Mouse (Mus musculus) gastrocnemius, postnatal 10 days (tissue): ENCODE measurements around the gene Cntfr. TPM values are rescaled to one million over a fixed set of nuclear protein-coding genes. Genes with fewer than 3 reads are reported as not detected.
"Not testable (repeated sequence)": the region's sequence is repeated elsewhere in the genome, so short reads cannot be mapped to it uniquely, and the experiment has no call there.

Experiments
- DNase-seq: peaks from one replicate; pipeline ENCODE4 v3.0.0; 2021; ENCODE audit warnings: mixed read lengths
- total RNA-seq, 2 experiments: library from RNA; stranded (reverse); gene quantifications; 2 replicates each; pipeline ENCODE4 v1.2.3; 2021

The Cntfr gene
- total RNA-seq, 2 experiments from 2014 or later = 20.1 to 28.2 TPM

DNA sequence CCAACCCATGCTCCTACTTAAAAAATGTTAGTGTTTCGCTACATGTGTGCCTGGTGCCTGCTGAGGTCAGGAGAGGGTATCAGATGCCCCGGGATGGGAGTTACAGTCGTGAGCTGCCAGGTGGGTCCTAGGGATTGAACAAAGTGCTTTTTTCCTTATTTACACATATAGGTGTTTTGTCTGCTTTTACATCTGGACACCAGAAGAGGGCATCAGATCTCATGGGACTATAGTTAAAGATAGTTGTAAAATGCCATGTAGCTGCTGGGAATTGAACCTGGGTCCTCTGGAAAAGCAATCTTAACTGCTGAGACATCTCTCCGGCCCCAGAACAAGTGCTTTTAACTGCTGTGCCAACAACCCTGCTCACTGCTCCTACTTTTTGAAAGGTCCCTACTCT is 13.3 kb upstream of the Cntfr start:
- no peak for DNase-seq

DNA sequence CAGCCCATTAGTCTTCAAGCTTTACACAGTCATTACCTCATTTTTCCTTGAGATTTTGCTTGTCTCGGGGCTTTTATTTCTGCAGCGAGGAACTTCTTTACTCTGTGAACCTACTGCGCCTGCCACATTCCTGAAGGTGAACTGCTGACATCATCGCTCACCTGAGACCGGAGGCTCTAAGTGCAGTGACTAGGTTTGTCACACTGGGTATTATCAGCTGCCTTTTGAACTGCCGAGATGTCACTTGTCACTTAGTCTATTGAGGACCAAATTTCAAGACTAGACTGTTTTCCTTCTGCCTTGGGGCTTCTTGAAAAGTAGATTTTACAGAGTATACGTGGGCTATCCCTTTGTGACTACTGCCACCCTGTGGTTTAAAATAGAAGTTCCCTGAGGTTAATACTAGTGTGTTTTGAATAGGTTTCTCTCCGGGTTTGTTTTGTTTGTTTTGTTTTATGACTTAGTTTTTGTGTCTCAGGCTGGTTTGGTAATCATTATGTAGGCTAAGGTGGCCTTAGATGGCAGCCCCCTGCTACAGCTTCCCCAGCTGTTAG is 11.4 kb upstream of the Cntfr start:
- DNase-seq = no peak

DNA sequence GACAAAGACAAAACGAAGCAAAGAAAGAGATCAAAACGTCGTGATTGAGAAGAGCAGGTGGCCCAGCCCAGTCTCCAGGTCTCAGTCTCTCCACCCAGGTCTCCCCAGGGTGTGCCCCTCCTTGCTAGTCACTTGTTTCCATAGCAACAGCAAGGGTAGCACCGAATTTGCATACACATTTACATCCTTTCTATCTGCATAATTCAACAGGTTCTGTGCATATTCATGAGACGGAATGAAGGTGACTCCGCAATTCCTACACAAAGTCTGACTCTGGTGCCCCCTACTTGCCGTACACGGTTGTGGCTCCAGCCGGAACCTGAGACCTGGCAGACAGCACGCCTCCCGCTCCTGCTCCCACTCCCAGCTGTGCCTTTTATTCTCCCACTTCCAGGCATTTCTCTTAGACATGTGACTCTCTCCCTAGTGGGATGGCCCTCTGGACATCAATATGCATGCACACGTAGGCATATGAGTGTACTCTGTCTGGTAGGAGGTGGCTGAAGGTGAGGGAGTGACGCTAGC is 10.2 kb upstream of the Cntfr start:
- DNase-seq = peak; percentile 62

DNA sequence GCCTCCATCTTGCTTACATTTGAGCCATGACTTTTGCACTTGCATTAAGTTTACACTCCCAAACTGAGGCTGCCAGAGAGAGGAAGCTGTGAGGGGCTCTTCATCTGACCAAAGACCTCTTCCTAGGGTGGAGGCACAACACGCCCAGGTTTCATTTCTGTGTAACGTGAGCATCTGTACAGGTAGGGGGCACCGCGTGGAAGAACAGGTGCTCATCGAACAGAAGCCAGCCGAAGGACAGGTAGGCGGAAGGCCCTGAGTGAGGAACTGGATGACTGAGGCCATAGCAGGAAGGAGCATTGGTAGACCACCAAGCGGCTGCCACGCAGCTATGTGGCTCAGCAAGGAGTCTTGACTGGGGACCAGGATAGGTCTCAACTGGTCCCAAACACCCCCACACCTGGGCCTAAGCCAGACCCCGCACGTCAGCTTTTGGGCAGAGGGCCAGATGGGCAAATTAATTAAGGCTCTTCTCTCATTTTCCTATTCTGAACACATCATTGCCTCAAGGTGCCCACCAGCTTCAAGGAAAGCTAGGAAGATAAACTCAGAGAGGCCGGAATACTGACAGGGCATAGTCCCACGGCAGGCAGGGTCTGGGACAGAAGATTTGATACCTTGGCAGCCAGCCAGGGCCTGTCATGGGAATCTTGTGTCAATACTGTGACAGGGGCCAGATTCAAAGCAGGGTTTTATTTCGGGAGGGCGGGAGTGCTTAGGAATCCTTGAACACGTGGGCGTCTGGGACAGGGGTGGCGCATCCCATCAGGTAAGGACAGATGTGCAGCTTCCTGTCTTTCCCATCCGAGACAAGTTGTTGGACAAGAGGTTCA is 9.2 kb upstream of the Cntfr start:
- DNase-seq = no peak

DNA sequence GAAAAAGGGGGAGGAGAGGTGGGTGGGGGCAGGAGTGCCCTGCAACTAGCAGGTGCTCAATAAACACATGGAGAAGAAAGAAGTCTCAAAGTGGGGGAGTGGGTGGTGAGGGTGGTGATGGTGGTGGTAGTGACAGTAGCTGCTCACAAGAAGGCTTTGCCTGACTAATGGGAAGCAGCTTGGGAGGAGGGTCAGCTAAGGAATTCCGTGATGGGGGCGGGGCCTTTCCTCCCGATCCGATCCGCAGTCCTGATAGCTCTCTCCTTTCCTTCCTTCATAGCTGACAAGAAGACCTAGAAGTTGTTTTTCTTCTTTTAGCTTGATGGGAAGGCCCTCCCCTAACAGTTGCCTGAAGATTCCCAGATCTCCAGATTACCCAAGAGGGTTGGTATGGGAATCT is 7.8 kb upstream of the Cntfr start:
- no peak for DNase-seq

DNA sequence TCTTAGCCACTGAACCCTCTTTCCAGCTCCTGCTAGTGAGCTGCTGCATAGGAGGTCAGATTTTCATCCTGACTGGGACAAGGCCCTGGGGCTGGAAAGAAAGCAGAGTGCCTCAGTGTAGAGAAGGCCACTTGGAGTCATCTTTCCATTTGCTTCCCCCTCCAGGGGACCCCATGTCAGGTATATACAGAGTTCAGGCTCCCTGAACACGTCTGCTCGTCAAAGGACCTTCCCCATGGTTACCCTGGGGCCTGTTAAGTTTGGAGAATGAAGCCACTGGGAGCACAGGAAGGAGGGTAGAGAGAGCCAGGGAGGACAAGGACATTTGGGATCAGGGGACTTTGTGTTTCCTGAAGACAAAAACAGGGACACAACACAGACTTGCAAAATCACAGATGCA is 5.3 kb upstream of the Cntfr start:
- DNase-seq = not testable (repeated sequence)

DNA sequence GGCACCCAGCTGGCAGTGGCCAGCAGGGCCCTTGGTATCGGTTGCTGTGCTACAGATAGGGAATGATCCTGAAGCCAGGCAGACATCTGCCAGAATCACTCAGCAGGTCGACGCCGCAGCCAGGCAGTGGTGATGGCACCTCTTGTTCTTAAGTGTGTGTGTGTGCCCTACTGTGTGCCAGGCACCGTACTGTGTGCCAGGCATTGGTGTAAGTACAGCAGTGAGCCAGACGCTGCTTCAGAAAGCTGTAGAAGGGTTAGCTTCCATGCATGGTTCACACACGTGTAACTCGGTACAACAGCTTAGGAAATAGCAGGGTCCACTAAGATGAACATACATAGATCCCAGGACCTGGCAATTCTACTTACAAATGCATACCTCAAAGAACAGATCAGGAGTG is 3.3 kb upstream of the Cntfr start:
- not testable (repeated sequence) for DNase-seq

DNA sequence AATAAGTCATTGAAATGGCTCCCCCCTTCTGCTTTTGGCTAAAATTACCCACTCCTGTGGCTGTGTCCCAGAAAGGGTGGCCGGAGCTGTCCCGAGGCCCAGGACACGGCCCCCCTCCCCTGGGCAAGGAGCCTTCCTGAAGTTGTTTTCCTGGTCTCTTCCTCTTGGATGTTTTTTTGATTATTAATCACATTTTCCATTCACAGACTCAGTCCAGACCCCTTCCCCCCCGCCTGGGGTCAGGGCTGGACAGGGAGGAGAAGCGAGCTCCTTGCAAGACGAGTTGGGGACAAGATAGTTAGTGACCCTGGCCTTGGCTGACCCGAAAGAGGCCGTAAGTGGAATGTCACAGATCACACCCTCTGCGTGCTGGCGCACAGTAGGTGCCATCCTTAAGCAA is 2.9 kb upstream of the Cntfr start, which contains the start of gene Il11ra1:
Gene Il11ra1, plus strand, starts transcription at position 207 of the 400 bp plus-strand sequence.
- DNase-seq = not testable (repeated sequence)

DNA sequence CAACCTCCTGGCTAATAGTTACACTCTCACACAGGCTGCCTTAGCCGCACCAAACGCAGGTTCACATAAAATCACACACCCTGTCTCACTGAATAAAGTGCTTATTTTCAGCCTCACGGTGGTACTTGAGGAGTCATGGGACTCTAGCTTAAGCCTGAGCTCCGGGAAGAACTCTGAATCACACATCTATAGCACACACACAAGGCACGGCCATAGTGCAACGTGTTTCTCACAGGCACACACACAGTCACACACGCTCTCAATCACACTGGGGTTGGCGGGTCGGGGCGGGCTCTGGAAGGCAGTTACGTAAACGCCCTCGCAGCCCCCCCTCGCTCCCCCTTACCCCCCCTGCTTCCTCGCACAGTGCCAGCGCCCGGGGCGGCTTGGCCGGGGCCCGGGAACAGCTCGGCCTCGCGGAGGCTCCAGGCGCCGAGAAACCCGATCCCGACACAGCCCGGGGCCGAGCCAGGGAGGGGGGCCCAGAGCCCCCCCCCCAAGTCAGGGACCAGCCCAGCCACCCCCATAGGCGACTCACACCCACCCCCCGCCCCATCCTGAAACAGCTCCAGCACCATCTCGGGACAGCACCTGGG is 1.6 kb upstream of the Cntfr start:
- peak; percentile 64 for DNase-seq

DNA sequence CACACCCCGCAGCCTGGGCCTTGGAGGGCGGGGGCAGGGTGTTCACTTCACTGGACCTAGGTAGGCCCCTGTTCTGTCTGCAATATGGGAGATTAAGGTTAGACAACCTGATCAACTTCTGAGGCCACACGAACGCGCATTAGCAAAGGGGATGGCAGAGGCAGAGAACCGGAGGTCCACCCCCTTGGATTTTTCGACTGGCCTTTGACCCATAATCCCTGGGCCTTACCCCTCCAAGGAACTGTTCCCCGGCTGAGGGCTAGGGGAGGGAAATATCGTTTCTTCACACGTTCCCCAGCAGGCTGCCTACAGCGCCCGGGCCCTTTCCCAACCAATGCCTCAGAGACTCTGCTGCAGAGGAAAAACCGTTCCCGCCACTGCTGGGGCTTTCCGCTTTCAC is 437 bp downstream of the Cntfr start:
- DNase-seq = not testable (repeated sequence)

DNA sequence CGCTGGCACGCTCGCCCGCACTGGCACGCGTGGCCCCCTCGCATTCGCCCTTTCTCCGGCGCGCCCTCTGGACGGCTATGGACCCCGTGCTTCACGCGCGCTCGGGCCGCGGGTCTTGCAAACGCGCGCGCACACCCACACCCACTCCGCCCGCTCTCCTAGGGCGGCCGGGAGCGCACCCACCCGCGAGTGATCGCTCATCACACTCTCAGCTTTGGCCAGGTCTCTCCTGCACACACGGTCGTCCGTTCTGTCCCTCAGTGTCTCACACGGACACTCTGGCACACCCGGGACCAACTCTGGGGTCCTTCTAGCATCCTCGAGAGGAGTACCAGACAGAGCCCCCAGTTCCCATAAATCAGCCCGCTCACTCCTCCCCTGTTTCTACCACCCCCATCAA is 1.1 kb downstream of the Cntfr start:
- DNase-seq = not testable (repeated sequence)

DNA sequence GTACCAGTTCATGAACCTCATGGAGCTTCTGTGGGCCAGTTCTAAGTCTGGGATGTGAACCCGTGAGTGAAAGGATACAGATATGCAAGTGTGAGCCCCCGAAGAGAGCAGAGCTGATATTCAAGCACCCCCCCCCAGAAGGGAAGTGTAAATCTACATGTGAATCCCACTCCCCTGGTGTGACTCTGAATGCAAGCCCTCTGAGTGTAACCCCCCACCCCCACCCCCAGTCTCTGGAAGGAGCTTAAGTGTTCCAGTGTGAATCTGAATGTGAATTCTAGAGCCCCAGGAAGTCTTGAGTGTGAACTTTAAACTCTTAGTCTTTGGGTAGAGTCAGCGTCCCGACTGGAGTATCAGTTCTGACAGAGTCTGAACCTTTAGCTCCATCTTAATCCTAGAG is 3.4 kb downstream of the Cntfr start:
- DNase-seq = not testable (repeated sequence)

DNA sequence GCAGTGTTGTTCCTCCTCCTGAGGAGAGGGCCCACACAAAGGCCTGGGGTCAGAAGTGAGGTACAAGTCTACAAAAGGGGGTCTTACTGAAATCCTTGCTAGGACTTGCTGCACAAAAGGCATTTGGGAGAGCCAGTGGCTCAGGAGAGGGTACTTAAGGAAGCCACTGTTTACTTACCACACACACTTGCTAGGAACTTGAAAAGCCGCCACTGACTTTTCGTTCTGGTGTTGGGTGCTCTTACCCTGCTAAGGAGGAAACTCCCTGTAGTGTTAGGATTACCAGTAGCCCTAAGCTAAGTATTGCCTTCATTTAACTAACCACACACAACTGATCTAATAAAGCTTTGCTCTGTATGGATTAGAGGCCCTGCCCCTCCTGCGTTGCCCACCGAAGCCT is 6.9 kb downstream of the Cntfr start:
- not testable (repeated sequence) for DNase-seq

DNA sequence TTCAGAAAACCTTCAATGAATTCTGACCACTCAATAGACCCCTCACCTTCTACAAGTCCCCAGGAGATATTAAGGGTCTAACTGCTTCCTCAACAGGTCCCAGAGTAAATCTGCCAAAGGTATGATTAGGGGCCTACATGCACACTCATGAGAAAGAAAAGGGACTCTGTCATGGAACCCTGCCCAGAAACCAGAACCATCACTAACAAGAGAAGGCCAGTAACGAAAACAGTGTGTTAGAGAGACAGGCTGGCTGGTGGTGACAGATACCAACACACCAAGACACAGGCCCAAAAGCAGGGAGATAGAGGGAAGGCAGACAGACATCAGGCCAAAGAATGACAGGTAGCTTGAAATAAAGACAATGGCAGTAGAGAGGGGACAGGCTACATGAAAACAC is 8.3 kb downstream of the Cntfr start:
- not testable (repeated sequence) for DNase-seq

DNA sequence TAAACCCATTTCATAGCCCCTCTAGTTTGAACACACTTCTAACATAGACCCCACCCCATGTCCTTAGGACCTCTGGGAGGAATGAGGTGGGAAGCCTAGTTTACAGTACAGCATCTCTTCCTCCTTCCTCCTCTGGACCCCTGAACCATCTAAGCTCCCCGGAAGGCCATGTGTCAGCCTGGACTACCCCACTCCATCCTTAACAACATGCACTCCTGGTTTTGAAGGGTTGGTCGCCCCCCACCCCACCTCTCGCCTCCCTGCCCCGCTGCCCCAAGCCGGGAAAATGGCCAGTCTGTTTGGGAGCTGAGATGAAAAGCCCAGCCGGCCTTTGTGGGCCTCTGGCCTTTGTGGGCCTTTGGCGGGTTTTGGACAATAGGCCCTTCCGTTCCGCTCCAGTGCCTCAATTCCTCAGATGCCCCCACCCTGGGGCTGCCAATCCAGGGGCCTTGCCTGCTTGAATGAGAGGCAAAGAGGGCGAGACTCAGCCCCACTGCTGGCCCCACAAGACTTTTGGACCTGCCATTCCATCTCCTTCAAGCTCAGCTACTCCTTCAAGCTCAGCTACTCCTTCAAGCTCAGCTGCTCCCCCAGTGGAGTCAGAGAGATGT is 10.9 kb downstream of the Cntfr start:
- not testable (repeated sequence) for DNase-seq

DNA sequence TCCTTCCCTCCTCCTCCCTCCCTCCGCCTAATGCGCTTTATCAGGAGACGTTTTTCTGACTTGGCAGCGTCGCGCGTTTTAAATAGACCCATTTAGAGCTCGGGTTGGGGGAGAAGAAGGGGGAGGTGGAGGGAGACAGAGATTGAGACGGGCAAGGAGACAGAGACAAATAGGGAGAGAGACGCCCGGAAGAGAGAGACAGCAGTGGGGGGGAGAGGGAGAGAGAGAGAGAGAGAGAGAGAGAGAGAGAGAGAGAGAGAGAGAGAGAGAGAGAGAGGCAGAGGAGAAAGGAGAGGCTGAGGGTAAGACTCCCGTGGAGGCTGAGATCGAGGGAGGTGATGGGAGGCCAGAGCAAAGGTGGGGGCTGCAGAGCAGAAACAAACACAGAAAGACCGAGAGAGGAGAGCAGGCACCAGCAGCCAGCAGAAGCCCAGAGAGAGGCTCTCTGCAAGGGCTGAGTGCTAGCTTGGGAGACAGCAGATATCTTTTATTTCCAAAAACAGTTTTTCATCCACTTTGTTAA is 11.9 kb downstream of the Cntfr start:
- DNase-seq = not testable (repeated sequence)

DNA sequence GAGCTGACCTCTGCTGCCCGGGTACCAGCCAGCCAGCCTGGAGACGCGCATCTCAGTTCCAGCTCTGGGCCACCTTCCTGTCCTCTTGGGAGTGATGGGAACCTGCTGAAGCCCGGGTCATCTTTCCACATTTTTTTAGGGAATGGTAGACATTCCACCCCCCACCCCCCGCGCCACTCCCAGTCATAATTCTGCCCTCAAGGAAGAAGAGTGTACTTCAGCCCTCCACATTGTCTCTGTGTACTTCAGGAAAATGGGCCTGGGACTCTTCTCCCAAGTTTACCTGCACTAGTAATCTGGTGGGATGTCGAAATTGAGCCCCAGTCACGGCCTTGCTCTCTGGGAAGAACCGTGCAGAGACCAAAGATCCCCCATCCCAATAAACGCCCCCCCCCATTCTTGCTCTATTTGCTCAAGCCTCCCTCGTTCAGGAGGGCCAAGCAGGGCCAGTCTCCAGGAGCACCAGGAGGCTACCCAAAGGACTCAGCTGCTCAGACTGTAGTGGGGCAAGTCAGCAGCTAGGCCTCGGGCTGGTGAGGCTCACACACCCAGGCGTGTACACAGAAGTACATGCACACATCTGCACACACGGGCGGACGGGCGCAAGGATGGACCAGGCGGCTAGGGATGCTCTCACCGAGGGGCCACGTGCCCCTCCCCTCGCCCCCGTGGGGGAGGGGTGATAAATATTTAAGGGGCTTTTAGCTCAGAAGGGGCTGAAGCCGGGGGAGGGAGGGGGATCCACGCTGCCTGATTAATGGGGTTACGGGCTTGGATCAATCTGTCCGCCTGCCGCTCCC is 12.6 kb downstream of the Cntfr start:
- not testable (repeated sequence) for DNase-seq

DNA sequence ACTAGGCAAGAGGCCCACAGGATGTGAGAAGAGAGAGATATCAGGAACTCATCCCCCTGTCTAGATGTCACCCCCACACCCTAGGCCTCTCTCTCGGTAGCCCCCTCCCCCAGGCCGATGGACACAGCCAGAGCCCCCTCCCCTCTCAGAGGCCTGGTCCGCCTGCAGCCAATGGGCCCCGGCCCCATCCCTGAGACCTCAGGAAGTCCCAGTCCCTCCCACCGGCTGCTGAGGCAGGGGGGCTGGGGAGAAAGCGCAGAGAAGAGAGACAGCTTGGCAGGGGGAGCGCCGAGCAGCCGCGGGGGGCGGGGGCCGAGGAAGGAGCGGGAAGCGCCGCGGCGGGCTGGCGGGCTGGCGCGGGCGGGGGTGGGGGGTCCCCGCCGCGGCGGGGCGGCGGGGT is 13.6 kb downstream of the Cntfr start:
- DNase-seq = not testable (repeated sequence)

DNA sequence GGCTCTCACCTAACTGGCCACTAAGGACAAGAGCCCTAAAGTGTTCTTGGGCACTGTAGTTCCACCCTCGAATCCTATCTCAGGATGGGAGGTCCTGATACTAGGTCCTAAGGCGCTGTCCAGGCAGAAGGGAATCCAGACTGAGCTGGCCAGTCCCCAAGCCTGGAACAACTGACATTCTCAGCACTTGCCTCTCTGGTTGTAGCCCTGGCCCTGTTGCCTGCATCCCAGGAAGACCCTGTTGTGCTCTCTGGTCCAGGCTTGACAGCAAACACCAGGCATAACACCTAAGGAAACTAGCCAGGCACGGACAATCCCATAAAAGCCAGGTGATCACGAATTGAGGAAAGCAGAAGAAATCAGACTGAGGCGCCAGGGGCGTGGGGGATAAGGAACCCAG is 14.1 kb downstream of the Cntfr start:
- no peak for DNase-seq

DNA sequence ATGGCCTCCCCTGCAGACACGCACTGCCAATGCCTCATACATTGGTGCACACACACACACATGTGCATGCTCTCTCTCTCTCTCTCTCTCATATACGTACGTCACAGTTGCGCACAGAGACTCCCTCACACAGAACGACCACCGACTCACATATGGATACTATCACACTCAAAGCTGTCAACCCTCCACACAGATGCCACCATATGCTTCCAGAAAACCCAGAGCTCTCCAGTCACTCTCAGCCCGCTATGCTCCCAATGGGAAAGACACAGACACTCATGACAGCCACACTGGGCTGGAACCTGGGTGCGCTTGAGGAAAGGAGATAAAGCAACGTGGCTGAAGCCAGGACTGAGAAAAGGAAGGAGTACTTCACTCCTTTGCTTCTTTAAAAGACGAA is 14.9 kb downstream of the Cntfr start:
- no peak for DNase-seq

DNA sequence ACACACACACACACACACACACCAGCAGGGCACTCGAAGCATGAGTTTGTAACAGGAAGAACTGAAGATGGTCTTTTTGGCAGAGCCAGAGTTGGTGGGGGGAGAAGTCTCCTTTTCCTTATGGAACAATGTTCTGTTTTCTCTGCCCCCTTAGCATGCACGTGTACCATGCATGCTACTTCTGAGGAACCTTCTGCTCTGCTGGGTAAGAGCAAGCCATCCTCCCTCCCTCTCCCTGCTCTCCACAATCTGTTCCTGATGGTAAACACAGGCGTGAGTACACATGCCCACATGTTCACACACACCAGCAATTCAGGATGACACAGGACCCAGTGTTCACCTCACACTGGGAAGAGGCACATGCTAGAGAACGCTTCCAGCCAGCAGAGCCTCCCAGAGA is 15.7 kb downstream of the Cntfr start:
- DNase-seq = no peak

DNA sequence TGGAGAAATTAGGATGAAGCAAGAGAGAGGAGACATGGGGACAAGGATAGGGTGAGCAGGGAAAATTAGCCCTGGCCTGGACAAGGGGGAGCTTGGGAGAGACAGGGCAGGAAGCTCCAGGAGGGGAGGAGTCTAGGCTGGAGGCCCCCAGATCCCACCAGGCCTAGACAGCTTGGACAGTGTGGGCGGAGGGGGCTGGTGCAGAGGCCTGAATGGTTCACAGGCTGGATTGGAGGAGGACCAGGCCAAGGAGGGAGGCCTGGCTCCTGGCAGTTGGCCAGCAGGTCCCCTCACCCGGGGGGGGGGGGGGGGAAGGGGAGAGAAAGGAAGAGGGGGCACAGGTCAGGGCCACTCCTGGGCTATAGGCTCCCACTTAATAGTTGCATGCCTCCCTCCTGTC is 17.6 kb downstream of the Cntfr start:
- no peak for DNase-seq
